In the genomic region with DNA sequence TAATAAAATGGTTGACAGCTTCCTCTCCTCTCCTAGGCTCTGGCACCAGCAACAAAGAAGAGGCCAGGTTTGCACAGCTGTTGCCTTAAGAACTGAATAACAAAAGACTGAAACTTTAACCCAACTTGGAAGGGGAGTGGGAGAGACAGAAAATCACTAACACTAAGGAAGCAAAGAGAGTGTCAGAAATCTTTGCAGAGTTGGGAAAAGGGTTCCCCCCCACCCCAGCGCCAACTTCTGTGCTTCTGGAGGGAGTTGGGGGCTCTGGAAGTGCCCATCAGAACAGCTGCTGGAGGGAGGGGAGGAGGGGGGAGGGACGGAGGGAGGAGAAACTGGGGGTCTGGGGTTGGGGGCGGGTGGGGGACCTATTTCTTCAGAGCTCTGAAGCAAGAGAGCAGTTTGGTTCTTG, we compare ENCODE assay signal across 9 mouse cellular contexts.
DNase-seq lines count a peak whose midpoint lies in the region; ATAC-seq lines count a peak whose summit lies in the region.
"Had no signal": no experiment of that assay in that cellular context is flagged by ENCODE, and none has a peak within 500 bp of the region (broad histone marks: within the 10 kb centered on the region; RNA-seq: fewer than 3 reads in every experiment).

No protein-coding gene starts in this region.

- no peaks in the 10 kb centered on the region for H3K27me3 ChIP-seq in midbrain, embryonic 12.5 days
- no peaks in the 10 kb centered on the region for H3K27me3 ChIP-seq in midbrain, embryonic 15.5 days (replicated peaks)
- H3K27me3 ChIP-seq in limb, embryonic 12.5 days: no peaks in the 10 kb centered on the region

- H3K9me3 ChIP-seq in midbrain, embryonic 12.5 days: no peaks in the 10 kb centered on the region
- no peaks in the 10 kb centered on the region for H3K9me3 ChIP-seq in midbrain, embryonic 15.5 days
- no peaks in the 10 kb centered on the region for H3K9me3 ChIP-seq in limb, embryonic 12.5 days

- intact Hi-C loops in heart, postnatal 36 days (cut with DNase I): no loop called here

- peak overlapping the region; percentile 43 for H3K4me2 ChIP-seq in midbrain, embryonic 12.5 days (replicated peaks)
- no peak overlapping the region; the same call in 1 of the 2 replicates for H3K4me2 ChIP-seq in midbrain, embryonic 15.5 days
- peak overlapping the region; percentile 26; the same call in 1 of the 2 replicates for H3K4me2 ChIP-seq in limb, embryonic 12.5 days

- WGBS in midbrain, embryonic 12.5 days: 0% methylated on average over 1 of the region's 3 CpGs
- 0% methylated on average over 3 of the region's 3 CpGs for WGBS in midbrain, embryonic 15.5 days
- 0% methylated on average over 1 of the region's 3 CpGs for WGBS in limb, embryonic 12.5 days

- peak overlapping the region; percentile 76 for H3K27ac ChIP-seq in midbrain, embryonic 12.5 days (replicated peaks)
- no peak overlapping the region for H3K27ac ChIP-seq in midbrain, embryonic 15.5 days
- peak overlapping the region; percentile 87 for H3K27ac ChIP-seq in limb, embryonic 12.5 days

- peak; percentile 88 for DNase-seq in heart, adult 11 months
- DNase-seq in heart, postnatal 36 days: no peak
- no peak for DNase-seq in urinary bladder, postnatal 36 days (ENCODE audit: low spot score in 2 of 2)
- no peak for DNase-seq in urinary bladder, adult 2 months (ENCODE audit: low spot score)
- no peak for DNase-seq in layer of hippocampus, postnatal 14 days (ENCODE audit: low spot score in 2 of 2)
- DNase-seq: thymus, postnatal 4 days had no signal

- H3K4me1 ChIP-seq in midbrain, embryonic 12.5 days: peaks cover 20% of the 10 kb centered on the region
- H3K4me1 ChIP-seq in midbrain, embryonic 15.5 days: peaks cover 21% of the 10 kb centered on the region
- H3K4me1 ChIP-seq in limb, embryonic 12.5 days (replicated peaks): peaks cover 20% of the 10 kb centered on the region

- H3K4me3 ChIP-seq in midbrain, embryonic 12.5 days: no peak overlapping the region
- H3K4me3 ChIP-seq in midbrain, embryonic 15.5 days: no peak overlapping the region
- H3K4me3 ChIP-seq in limb, embryonic 12.5 days (replicated peaks): no peak overlapping the region

- ATAC-seq in midbrain, embryonic 12.5 days (ENCODE audit: low FRiP score, low read depth): peak; percentile 74
- no peak; the same call in 1 of the 2 replicates for ATAC-seq in midbrain, embryonic 15.5 days (replicated peaks)
- ATAC-seq in limb, embryonic 12.5 days (ENCODE audit: insufficient number of reproducible peaks, insufficient read depth, low FRiP score, low TSS enrichment, low read depth): 0 out of 2 replicates have a peak, but pooled peaks have one; percentile 15

- H3K9ac ChIP-seq in midbrain, embryonic 12.5 days (replicated peaks): no peak overlapping the region
- H3K9ac ChIP-seq in midbrain, embryonic 15.5 days: no peak overlapping the region
- H3K9ac ChIP-seq in limb, embryonic 12.5 days (replicated peaks): no peak overlapping the region

- H3K36me3 ChIP-seq in midbrain, embryonic 12.5 days: no peaks in the 10 kb centered on the region
- no peaks in the 10 kb centered on the region for H3K36me3 ChIP-seq in midbrain, embryonic 15.5 days (replicated peaks)
- H3K36me3 ChIP-seq in limb, embryonic 12.5 days: no peaks in the 10 kb centered on the region
